26 mouse cellular contexts compared by ENCODE assay signal in genomic region chr5:16297170-16297771, GRCm38 (mm10).
A peak's percentile ranks its signal among the peaks of the same experiment; 100 is the strongest.
DNase-seq lines count a peak whose midpoint lies in the region; ATAC-seq and TF ChIP-seq lines count a peak whose summit lies in the region.
"Had no signal": no experiment of that assay in that cellular context is flagged by ENCODE, and none has a peak within 500 bp of the region (broad histone marks: within the 10 kb centered on the region; RNA-seq: fewer than 3 reads in every experiment).

No protein-coding gene starts in this region.

- peaks cover 3% of the 10 kb centered on the region; the same call in 1 of the 2 replicates for H3K4me1 ChIP-seq in stomach, embryonic 14.5 days (ENCODE audit: control insufficient read depth, insufficient read depth, low read length)
- no peaks in the 10 kb centered on the region for H3K4me1 ChIP-seq in stomach, postnatal 0 days (replicated peaks; ENCODE audit: control insufficient read depth, insufficient read depth)
- H3K4me1 ChIP-seq in midbrain, embryonic 16.5 days (ENCODE audit: control insufficient read depth, insufficient read depth, low read length) = no peaks in the 10 kb centered on the region
- H3K4me1 ChIP-seq: embryonic facial prominence, embryonic 15.5 days; hindbrain, embryonic 15.5 days; neural tube, embryonic 15.5 days had no signal

- TF ChIP-seq EP300 in stomach, postnatal 0 days (optimal IDR thresholded peaks at IDR 0.05) = no peak

- DNase-seq in frontal cortex, postnatal 36 days (ENCODE audit: low spot score in 2 of 2) = peak; percentile 9 to 28
- DNase-seq in frontal cortex, postnatal 25 days (ENCODE audit: low spot score in 2 of 2) = no peak
- DNase-seq in stomach, postnatal 0 days (ENCODE audit: low spot score) = no peak
- DNase-seq in brain, adult 2 months (ENCODE audit: low read depth, low spot score) = peak; percentile 49
- DNase-seq in gastrocnemius, adult 8-10 months (ENCODE audit: low spot score in 2 of 2) = no peak
- DNase-seq: adrenal gland, postnatal 25 days; B cell, adult 2 months; cerebellum, adult 18-20 months; cerebellum, postnatal 14 days; embryo, embryonic 11 days; gastrocnemius, postnatal 14 days; heart, adult 11 months; kidney, adult 11 months; kidney, postnatal 10 days; liver, postnatal 0 days; right cerebral cortex, adult 18-20 months; thymus, postnatal 14 days had no signal

- no peak overlapping the region for H3K27ac ChIP-seq in stomach, embryonic 14.5 days (ENCODE audit: low read length)
- H3K27ac ChIP-seq in stomach, postnatal 0 days (replicated peaks) = no peak overlapping the region
- no peak overlapping the region for H3K27ac ChIP-seq in midbrain, embryonic 16.5 days (ENCODE audit: low read length)
- H3K27ac ChIP-seq: embryonic facial prominence, embryonic 15.5 days; hindbrain, embryonic 15.5 days; macrophage; neural tube, embryonic 15.5 days had no signal

- no peak overlapping the region for H3K4me3 ChIP-seq in stomach, embryonic 14.5 days (ENCODE audit: low read depth, low read length)
- no peak overlapping the region for H3K4me3 ChIP-seq in stomach, postnatal 0 days (ENCODE audit: low read depth, low read length)
- no peak overlapping the region for H3K4me3 ChIP-seq in midbrain, embryonic 16.5 days (ENCODE audit: low read depth, low read length)
- H3K4me3 ChIP-seq: embryonic facial prominence, embryonic 15.5 days; hindbrain, embryonic 15.5 days; neural tube, embryonic 15.5 days had no signal

- H3K9ac ChIP-seq in stomach, embryonic 14.5 days (replicated peaks; ENCODE audit: low read depth, low read length) = no peak overlapping the region
- no peak overlapping the region for H3K9ac ChIP-seq in stomach, postnatal 0 days (ENCODE audit: low read length)
- H3K9ac ChIP-seq in midbrain, embryonic 16.5 days (ENCODE audit: low read depth, low read length) = no peak overlapping the region
- H3K9ac ChIP-seq: embryonic facial prominence, embryonic 15.5 days; hindbrain, embryonic 15.5 days; liver, postnatal 0 days; neural tube, embryonic 15.5 days had no signal

- no peaks in the 10 kb centered on the region for H3K27me3 ChIP-seq in stomach, embryonic 14.5 days (ENCODE audit: control insufficient read depth, insufficient read depth, low read length)
- no peaks in the 10 kb centered on the region for H3K27me3 ChIP-seq in stomach, postnatal 0 days (ENCODE audit: control insufficient read depth, insufficient read depth, low read length)
- no peaks in the 10 kb centered on the region for H3K27me3 ChIP-seq in midbrain, embryonic 16.5 days (ENCODE audit: control insufficient read depth, insufficient read depth, low read depth, low read length)
- H3K27me3 ChIP-seq: embryonic facial prominence, embryonic 15.5 days; hindbrain, embryonic 15.5 days; neural tube, embryonic 15.5 days had no signal

- H3K9me3 ChIP-seq in stomach, embryonic 14.5 days (ENCODE audit: control insufficient read depth, low read depth, low read length) = no peaks in the 10 kb centered on the region
- no peaks in the 10 kb centered on the region for H3K9me3 ChIP-seq in stomach, postnatal 0 days (ENCODE audit: control insufficient read depth, low read length)
- H3K9me3 ChIP-seq in midbrain, embryonic 16.5 days (replicated peaks; ENCODE audit: control insufficient read depth, low read length, poor library complexity, severe bottlenecking) = no peaks in the 10 kb centered on the region
- H3K9me3 ChIP-seq: embryonic facial prominence, embryonic 15.5 days; hindbrain, embryonic 15.5 days; neural tube, embryonic 15.5 days had no signal

- WGBS in stomach, embryonic 14.5 days = 60% methylated on average over 4 of the region's 4 CpGs
- 49% methylated on average over 4 of the region's 4 CpGs for WGBS in stomach, postnatal 0 days
- 72% methylated on average over 4 of the region's 4 CpGs for WGBS in midbrain, embryonic 16.5 days

- ATAC-seq in stomach, embryonic 14.5 days (ENCODE audit: insufficient number of reproducible peaks, insufficient read depth, low FRiP score, low read depth) = 0 out of 2 replicates have a peak, but pooled peaks have one; percentile 46
- no peak for ATAC-seq in stomach, postnatal 0 days (ENCODE audit: low FRiP score, low TSS enrichment)
- no peak for ATAC-seq in midbrain, embryonic 16.5 days
- ATAC-seq: liver, postnatal 0 days; lung, postnatal 0 days had no signal

- H3K36me3 ChIP-seq in stomach, embryonic 14.5 days (ENCODE audit: control insufficient read depth, insufficient read depth, low read length) = no peaks in the 10 kb centered on the region
- no peaks in the 10 kb centered on the region for H3K36me3 ChIP-seq in stomach, postnatal 0 days (ENCODE audit: control insufficient read depth, insufficient read depth, low read length)
- H3K36me3 ChIP-seq in midbrain, embryonic 16.5 days (ENCODE audit: control insufficient read depth, insufficient read depth, low read length) = no peaks in the 10 kb centered on the region
- H3K36me3 ChIP-seq: embryonic facial prominence, embryonic 15.5 days; hindbrain, embryonic 15.5 days; neural tube, embryonic 15.5 days had no signal

- no peak for TF ChIP-seq CTCF in stomach, postnatal 0 days (IDR thresholded peaks at IDR 0.05; ENCODE audit: low read depth)

- no peak overlapping the region for H3K4me2 ChIP-seq in stomach, embryonic 14.5 days (replicated peaks; ENCODE audit: low read depth, low read length)
- no peak overlapping the region for H3K4me2 ChIP-seq in stomach, postnatal 0 days (replicated peaks; ENCODE audit: low read depth)
- no peak overlapping the region for H3K4me2 ChIP-seq in midbrain, embryonic 16.5 days (ENCODE audit: low read length)
- H3K4me2 ChIP-seq: embryonic facial prominence, embryonic 15.5 days; heart, embryonic 11.5 days; hindbrain, embryonic 15.5 days; liver, embryonic 11.5 days; neural tube, embryonic 15.5 days had no signal

Comparison
In these comparisons a context has a peak if more than half of its experiments do, and no peak if none do; other contexts are left out.
1. DNase-seq: peak in frontal cortex, postnatal 36 days (2 of 2) and brain, adult 2 months (single experiment); none in frontal cortex, postnatal 25 days (0 of 2), stomach, postnatal 0 days (single experiment) and gastrocnemius, adult 8-10 months (0 of 2).